Mouse (Mus musculus) gastrocnemius, postnatal 14 days (tissue): ENCODE data around the gene Mtmr2. TPM values are rescaled to one million over a fixed set of nuclear protein-coding genes. Genes with fewer than 3 reads are reported as not detected.
A peak's percentile ranks its signal among the peaks of the same experiment; 100 is the strongest.
"Not testable (repeated sequence)": the region's sequence is repeated elsewhere in the genome, so short reads cannot be mapped to it uniquely, and the experiment has no call there.

Experiments used
- DNase-seq: peaks from one replicate; pipeline ENCODE4 v3.0.0; 2021; ENCODE audit warnings: mixed read lengths
- intact Hi-C: fragments of 180-260 bp; cut with DNase I; formaldehyde crosslinking; loops from one replicate; pipeline ENCODE4 v1.15.1; 2025; ENCODE audit warnings: low total_unique reads
- long read RNA-seq, 2 experiments: library from polyadenylated mRNA; stranded (forward); transcript quantifications; one replicate each; pipeline ENCODE4 v2.0.0; 2021
- total RNA-seq, 2 experiments: library from RNA; stranded (reverse); gene quantifications; 2 replicates each; pipeline ENCODE4 v1.2.3; 2021

Gene Mtmr2
- total RNA-seq, result 10 to 100 TPM; 23.0 to 24.4 TPM
- long read RNA-seq, experiment 1, transcript Mtmr2-201 (15 exons, 3,788 nt), result major isoform, 10 of 14 reads
- long read RNA-seq, experiment 1, partial matches to known transcripts, result 0 of 14 reads
- long read RNA-seq, experiment 1, other reads (novel, unspliced or antisense), result 1 of 14 reads
- long read RNA-seq, experiment 2, transcript Mtmr2-208 (16 exons, 3,088 nt), result minor isoform, 7 of 32 reads
- long read RNA-seq, experiment 2, transcript Mtmr2-201 (15 exons, 3,788 nt), result major isoform, 17 of 32 reads
- long read RNA-seq, experiment 2, partial matches to known transcripts, result 2 of 32 reads
- long read RNA-seq, experiment 2, other reads (novel, unspliced or antisense), result 6 of 32 reads

DNA sequence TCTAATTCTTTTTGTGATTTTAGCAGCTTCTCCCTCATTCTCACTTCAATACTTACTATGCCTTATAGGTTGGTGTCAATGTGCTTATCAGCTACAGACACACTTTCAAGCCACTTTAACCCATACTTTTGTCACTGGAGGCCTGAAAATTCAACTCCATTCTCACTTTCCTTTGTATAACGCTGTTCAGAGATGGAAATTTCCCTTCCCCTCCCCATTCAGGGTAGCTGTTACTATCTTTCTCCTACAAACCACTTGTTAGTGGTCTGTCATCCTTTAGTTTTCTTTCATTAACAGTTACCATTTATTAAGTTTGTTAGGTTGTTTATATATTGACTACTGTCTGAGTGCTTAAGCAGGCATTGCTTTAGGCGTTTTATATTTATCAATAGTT is at the start of gene Mtmr2:
Gene Mtmr2 (plus strand): TSS at position 7 of the 394 bp plus-strand sequence.
- intact Hi-C loops, result no loop called here
- no peak for DNase-seq

DNA sequence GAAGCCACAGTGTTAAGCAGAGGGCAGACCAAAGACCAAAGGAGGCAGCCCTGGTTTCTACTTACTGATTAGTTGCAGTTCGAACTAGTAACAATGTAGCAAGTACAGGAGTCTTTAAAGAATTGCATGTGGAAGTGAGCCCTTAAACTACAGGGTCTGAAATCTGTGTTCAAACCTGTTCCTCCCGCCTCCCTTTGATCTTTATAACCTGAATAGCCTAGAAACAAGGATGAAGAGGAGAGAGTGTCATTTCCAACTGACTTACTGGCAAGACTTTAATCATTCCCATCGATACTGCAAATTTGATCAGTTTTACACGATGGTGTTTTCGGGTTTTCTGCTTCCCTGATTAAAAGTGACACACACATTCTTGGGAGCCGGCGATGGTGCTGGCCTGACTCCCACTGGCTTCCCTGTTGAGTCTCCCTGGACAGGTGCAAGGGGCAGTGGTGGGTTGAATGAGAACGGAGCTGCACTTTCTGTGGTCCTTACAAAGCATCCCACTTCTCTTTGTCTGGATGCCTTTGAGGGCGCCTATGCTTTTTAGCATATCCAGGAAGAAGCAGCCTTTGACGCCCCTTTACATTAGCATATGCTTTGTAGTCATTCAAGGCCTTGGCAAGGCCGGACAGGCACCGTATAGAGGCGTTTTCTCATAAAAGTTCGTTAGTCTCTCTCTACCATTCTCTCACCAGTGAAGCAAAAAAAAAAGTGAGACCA is 49.0 kb upstream of the Mtmr2 start:
- no peak for DNase-seq
- intact Hi-C loops, result no loop called here

DNA sequence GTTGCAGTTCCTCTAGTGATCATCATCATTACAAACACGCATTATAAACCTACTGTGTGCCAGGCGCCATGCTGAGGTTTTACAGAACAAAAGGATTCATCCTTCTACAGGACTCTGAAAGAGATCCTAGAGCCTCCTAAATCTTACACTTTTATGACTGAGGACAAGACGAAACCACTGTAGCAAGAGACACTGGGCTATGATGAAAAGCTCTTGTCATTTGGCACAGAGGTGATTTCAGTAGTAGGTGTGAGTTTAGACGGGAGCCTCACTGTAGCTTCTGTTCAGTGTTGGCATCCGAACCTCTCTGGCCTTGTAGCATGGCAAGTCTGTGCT is 48.5 kb upstream of the Mtmr2 start:
- intact Hi-C loops, result no loop called here
- no peak for DNase-seq

DNA sequence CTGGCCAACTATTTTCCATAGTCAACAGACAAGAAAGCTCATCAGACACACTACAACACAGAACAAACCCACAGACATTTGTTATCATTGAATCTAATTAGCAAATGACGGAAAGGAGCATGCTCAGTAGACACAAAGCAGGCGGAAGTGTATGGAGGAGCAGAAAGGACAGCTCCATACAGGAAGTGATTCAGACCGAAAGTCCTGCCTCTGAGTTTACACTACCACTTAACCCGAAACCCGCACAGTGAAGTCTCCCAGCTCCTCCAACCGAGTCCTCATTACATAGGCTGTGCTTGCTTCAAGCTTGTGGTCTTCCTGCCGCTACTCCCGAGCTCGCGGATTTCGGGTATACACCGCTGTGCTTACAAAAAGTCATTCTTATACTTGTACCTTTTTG is 46.4 kb upstream of the Mtmr2 start:
- DNase-seq, result no peak
- intact Hi-C loops, result no loop called here

DNA sequence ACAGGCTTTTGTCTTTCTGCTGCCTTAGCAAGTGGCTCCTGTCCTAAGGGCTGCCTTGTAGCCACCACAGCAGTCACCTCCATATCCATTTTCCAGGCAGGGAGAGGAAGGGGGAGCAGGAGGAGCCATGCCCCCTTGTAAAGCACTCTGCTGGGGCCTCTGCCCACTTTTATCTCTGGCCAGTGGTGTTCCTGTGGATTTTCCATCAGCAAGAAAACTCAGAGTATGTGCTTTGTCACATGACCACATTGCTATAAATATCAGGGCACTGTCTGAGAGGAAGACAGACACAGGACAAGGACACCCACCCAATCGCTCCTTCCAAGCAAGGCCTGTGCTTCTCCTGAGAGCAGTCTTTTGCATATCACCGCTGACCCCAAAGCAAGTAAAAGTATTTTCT is 45.1 kb upstream of the Mtmr2 start:
- intact Hi-C loops, result no loop called here
- no peak for DNase-seq

DNA sequence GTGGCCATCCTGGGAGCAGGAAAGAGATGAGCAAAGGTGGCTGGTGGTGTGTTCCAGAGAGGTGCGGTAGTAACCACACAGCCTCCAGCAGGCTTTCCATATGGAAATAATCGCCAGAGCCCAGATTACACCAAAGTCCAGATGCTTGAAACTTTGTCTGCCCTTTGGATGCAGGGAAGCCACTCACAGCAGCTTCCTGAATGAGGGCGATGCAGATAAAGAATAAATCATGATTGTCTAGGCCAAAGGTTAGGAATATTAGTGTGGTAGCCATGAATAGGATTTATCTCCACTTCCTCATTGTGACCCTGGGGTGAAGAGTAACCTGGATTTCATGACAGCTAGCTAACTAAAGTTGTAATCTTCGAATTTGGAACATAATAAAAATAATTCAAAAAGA is 43.3 kb upstream of the Mtmr2 start:
- intact Hi-C loops, result no loop called here
- DNase-seq, result no peak

DNA sequence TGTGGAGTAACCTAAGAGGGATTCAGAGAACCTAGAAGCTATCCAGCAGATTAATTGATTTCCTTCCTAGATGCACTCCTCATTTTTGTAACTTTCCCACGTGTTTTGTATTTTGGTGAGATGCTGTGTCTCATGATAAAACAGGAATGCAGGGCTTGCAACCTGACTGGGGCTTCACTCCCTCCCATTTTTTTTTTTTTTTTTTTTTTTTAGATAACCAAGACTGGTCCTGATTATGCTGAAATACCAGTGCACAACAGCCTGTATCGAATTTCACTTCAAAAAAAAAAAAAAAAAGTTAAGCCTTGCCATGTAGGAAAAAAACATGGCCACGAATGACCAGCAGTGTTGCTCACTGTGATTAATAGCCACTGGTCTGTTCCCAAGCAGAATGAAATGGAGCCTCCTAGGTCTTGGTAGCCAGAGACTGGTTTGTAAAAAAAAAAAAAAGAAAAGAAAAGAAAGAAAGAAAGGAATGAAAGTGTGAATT is 41.1 kb upstream of the Mtmr2 start:
- intact Hi-C loops, result no loop called here

DNA sequence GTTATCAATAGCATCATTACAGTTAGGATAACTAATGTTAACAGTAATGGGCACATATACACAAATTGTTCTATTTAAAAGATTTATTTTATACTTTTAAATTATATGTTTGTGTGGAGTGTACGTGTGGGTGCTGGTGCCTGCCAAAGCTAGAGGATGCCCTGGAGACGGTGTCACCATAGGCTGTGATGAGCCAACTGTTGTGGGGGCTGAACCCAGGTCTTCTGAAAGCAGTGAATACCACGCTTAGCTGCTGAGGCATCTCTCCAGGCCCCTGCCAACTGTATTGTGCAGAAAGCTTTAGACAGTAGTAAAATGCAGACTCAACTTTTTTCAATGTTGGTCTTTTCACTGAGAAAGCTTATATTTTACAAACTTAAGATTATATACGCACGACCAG is 38.8 kb upstream of the Mtmr2 start:
- DNase-seq, result no peak
- intact Hi-C loops, result no loop called here

More for the DNA sequence above, 41.1 kb upstream of the Mtmr2 start:
- DNase-seq, result no peak

DNA sequence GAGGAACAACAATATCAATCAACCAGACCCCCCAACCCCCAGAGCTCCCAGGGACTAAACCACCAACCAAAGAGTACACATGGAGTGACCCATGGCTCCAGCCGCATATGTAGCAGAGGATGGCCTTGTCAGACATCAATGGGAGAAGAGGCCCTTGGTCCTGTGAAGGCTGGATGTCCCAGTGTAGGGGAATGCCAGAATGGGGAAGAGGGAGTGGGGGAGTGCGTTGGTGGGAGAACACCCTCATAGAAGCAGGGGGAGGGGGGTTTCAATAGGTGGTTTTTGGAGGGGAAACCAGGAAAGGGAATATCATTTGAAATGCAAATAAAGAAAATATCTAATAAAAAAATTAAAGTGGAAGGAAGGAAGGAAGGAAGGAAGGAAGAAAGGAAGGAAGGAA is 32.3 kb upstream of the Mtmr2 start:
- intact Hi-C loops, result loop anchor here (2.0 kb wide), 1 partner anchor 485 kb away; no protein-coding TSS in a partner anchor
- not testable (repeated sequence) for DNase-seq

DNA sequence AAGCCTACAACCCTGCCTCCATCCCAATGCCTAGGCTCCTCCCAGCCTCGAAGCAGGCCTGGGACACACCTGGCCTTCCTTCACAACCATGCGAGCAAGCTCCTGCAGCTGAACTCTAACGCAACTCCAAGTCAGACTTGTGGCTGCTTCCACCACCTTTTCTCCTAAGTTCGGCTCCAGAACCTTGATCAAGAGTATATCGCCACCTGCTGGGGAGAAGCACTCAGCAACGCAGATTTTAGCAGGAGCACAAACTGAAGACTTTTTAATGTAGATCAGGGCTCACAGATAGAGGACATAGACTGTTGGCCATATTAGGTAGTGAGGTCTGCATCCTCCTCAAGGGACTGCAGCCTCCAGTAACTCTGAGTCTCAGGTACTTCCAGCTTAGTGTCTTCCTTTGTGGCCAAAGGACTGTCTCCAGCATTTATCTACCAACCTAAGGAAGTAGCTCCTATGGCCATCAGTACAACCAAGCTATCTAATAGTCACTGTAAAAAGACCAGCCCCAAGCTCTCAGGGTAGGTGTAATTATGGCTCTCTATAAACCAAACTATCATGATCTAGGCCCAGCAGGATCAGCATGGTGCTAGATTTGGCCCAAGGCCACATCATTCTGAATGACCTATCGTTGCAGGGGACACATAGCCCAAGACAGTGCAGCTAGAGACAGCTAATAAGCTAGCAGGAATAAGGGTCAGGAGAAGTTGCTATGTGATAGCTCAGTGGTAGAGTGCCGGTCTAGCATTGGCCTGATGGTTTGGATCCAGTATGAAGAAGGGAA is 31.7 kb upstream of the Mtmr2 start:
- intact Hi-C loops, result loop anchor here (2.0 kb wide), 1 partner anchor 486 kb away; no protein-coding TSS in a partner anchor

DNA sequence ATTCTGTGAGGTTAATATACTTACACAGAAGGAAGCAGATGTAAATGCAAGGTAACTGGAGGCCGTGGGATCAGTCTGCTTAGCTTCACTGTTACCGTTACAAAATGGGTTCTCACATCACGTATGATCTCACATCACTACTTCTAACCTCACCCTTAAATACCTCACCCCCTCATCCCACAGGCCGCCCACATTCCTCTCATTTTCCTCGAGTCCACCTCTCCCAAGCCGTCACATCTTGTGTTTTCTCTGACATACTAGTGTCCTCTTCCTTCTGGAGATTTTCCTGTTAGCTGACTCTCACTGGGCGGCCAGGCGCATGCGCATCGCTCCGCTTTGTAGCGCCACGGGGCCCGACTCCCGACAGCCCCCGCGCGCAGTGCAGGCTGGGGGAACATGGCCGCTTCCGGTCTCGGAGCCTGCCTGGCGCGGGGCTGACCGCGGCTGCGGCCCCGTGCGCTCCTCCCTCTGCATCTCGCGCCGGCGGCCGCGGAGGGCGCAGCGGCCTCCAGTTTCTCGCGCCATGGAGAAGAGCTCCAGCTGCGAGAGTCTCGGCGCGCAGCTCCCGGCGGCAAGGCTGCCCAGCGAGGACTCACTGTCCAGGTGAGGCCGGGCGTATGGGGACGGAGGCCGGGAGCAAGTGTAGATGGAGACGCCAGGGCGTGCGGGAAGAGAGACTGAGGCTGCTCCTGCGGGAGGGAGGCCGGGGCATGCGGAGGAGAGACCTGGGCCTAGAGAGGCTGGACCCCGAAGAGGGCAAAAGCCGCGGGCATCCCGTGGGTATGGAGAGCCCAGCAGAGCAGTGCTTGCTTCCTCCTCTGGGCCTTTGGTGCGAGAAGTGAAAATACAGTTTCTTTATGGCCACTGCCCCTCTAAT is 826 bp downstream of the Mtmr2 start:
- intact Hi-C loops, result no loop called here
- DNase-seq, result peak; percentile 97

More for the DNA sequence above, 31.7 kb upstream of the Mtmr2 start:
- DNase-seq, result peak; percentile 71

DNA sequence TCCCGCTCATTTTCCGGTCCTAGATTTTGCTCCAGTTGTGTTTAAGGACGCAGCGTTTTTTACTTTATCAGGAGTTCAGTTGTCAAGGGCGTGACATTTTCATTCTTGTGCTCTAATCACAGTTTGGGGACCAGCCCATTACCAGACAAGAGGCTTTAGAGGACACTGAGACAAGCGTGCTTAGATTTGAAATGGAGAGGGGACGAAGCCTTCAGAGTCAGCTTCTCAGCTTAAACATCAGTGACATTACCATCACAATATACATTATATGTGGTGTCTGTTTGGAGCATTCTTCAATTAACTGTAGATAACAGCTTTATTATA is 1.4 kb downstream of the Mtmr2 start:
- intact Hi-C loops, result no loop called here
- no peak for DNase-seq

DNA sequence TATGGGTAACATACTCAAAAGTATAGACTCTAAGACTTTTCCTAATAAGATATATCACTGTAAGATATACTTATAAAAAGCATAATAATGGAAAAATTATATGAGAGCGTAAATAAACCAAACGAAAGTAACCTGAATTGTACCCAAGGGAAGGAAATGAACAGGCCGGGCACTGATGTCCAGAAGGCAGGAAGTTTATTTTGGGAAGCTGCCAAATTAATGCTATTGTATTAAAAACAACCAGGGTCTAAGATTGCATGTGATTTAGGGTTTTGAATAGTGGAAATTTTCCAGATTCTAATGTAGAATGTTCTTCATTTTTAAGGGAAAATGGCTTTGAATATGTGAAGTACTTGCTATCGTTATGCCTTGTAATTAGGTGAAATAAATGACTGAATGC is 4.3 kb downstream of the Mtmr2 start:
- DNase-seq, result no peak
- intact Hi-C loops, result no loop called here

DNA sequence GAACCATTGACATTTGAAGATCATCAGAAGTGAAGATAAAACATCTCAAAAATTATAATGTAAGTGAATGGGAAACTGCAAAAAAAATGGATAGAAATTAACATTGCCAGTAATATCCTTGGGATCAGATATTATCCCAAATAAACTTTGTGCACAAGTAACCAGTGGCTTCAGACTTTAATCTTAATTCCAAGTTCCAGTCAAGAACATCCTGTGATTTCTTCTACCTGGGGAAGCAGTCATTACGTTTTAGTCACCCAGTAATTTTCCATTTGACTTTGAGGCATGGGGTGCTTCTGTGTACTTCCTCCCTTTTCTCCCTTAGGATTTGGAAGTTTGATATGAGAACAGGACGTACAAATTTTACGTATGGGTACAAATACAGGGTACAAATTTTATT is 12.2 kb downstream of the Mtmr2 start:
- intact Hi-C loops, result no loop called here
- DNase-seq, result no peak

DNA sequence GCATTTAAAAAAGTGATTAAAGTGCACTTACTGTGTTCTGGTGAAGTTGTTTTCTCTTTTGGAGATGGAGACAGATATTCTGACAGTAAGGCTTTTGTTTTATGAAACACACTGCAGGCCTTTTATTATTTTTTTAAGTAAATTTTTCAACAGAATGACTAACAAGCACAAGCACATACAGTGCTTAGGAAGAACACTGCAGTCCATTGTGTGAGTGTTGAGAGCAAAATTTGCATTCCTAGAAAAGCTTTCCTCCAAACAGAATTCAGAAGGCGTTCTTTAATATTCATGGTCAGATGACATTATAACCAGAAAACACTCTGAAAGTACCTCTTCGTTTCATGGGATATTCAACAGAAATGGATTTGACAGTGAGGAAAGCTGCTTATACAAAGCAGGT is 17.4 kb downstream of the Mtmr2 start:
- intact Hi-C loops, result no loop called here
- DNase-seq, result no peak

DNA sequence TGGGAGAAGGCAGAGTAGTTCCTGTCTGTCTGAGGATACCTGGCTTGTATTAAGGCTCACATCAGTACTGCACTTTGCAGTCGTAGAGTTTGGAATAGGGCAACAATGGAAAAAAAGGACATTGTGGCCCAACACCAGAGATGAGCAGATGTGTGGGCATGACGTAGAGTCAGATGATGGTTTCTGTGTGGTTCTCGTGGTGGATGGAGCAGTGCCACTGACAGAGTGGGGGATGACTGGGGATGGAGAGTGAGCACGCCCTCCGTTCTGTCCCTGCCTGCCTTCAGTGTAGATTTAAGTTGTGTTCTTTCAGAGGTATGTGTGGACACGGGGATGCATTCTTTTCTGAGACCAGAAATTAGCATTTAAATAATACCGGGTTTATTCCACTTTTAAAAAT is 18.4 kb downstream of the Mtmr2 start:
- no peak for DNase-seq
- intact Hi-C loops, result no loop called here

DNA sequence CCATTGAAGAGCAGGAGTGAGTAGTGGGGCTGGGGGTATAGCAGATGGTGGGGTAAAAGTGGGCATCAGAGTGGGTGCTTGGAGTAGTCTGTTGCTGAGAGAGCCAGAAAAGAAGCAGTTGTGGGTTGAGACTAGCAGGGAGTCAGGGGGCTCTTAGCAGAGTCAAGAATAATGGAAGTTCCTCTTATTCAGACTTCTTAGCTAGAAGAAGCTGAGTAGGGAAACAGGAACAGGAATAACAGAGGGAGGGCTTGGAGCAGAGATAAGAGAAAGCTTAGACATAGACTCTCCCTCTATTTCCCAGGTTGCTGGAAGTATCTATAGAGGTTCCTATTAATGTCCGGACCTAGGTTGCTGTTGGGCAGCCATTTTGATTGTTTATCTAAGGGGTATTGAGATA is 26.5 kb downstream of the Mtmr2 start:
- DNase-seq, result no peak
- intact Hi-C loops, result no loop called here

DNA sequence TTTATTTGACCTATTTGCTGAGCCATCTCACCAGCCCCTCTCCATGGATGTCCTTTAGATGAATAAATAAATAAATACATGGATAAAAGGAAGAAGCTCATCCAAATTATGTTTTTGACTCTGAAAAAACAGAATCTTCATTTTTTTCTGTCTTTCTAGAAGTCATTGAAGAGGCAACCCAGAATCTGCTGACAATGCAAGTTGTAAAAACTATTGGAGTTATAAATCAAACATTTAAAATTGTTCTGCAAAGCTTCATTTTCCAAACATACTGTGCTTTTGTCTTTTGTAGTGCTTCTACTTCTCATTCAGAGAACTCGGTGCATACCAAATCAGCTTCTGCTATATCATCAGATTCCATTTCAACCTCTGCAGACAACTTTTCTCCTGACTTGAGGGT is 33.8 kb downstream of the Mtmr2 start:
- no peak for DNase-seq
- intact Hi-C loops, result no loop called here

DNA sequence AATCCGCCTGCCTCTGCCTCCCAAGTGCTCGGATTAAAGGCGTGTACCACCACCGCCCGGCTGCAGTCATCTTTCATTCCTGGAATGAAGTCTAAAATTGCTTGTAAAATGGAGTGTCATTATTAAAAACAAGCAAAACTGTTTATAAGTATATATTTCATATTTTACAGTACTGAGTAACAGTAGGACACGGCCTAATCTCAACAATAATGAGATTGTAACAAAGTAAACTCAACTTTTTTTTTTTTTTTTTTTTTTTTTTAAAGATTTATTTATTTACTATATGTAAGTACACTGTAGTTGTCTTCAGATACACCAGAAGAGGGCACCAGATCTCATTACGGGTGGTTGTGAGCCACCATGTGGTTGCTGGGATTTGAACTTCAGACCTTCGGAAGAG is 42.7 kb downstream of the Mtmr2 start:
- intact Hi-C loops, DNase-seq: not testable (repeated sequence)

DNA sequence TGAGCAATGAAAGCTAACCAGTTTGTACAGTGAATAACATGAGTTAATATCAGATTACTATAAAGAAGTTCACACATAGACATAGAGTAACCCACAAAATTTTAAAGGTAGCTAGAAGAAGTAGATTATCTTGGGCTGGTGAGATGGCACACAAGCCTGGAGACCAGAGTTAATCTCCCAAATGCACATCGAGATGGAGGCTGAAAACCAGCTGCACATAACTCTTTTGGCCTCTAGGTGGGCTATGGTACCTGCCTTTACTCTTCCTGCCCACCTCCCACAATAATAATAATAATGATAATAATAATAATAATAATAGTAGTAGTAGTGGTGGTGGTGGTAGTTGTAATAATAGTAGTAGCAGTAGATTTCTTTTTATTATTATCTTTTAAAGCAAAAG is 46.1 kb downstream of the Mtmr2 start:
- intact Hi-C loops, result no loop called here
- DNase-seq, result no peak
